Mouse (Mus musculus) E14TG2a.4 (cell line): Measurements from ENCODE around the gene Gstm4.

Source experiments
- CTCF ChIP-seq: conservative IDR thresholded peaks from 2 replicates; pipeline ENCODE4 v1.5.1; 2014; ENCODE audit warnings: low read length
- NANOG ChIP-seq: IDR thresholded peaks from 2 replicates; pipeline ENCODE4 v1.6.1; 2014; ENCODE audit warnings: borderline replicate concordance, low read length, mixed read lengths
- POU5F1 ChIP-seq: IDR thresholded peaks from 2 replicates; pipeline ENCODE4 v1.6.1; 2014; ENCODE audit warnings: low read length, borderline replicate concordance

GRCm38 (mm10) chr3:108085721-108086469 is 41.2 kb upstream of the Gstm4 start:
- TF ChIP-seq CTCF (no peak), POU5F1 (no peak), NANOG (no peak)
